13 mouse cellular contexts compared by ENCODE assay signal in genomic region chr6:118643541-118643940, GRCm38 (mm10).
"Had no signal": no experiment of that assay in that cellular context is flagged by ENCODE, and none has a peak within 500 bp of the region (broad histone marks: within the 10 kb centered on the region; RNA-seq: fewer than 3 reads in every experiment).

No protein-coding gene starts in this region.

- DNase-seq: gastrocnemius, postnatal 36 days; heart, adult 2 months; heart, postnatal 14 days; heart, postnatal 36 days; kidney, adult 11 months; kidney, adult 2 months; kidney, adult 9 months; kidney, postnatal 14 days; kidney, postnatal 36 days; layer of hippocampus, adult 9-11 months; layer of hippocampus, postnatal 36 days; left cerebral cortex, postnatal 4 days; lung, adult 18-20 months had no signal
